Mouse (Mus musculus): ENCODE measurements around the gene Wfdc21. TPM values are rescaled to one million over a fixed set of nuclear protein-coding genes. Genes with fewer than 3 reads are reported as not detected.

Gene Wfdc21
- polyA plus RNA-seq, 1 experiment from 2014 or later: 1.7 TPM

- Histone ChIP-seq H3K4me1 (no peaks in the 10 kb centered on the region), H3K27ac (no peak overlapping the region), H3K9me3 (no peaks in the 10 kb centered on the region), H3K9ac (no peak overlapping the region), H3K36me3 (peaks cover 90% of the 10 kb centered on the region), H3K4me3 (no peak overlapping the region), H3K27me3 (no peaks in the 10 kb centered on the region), H3K4me2 (no peak overlapping the region)
- WGBS: 88% methylated on average over 9 of the region's 9 CpGs
- ATAC-seq (ENCODE audit: borderline replicate concordance, extremely low read depth, low FRiP score, low TSS enrichment): no peak
Measured at GRCm38 (mm10) chr11:83767306-83767705, 20.6 kb downstream of the Wfdc21 start.

GRCm38 (mm10) chr11:83768976-83769375 is 22.2 kb downstream of the Wfdc21 start:
- Histone ChIP-seq H3K27me3 (no peaks in the 10 kb centered on the region), H3K4me3 (no peak overlapping the region), H3K36me3 (peaks cover 86% of the 10 kb centered on the region), H3K9me3 (no peaks in the 10 kb centered on the region), H3K9ac (no peak overlapping the region), H3K4me2 (no peak overlapping the region), H3K27ac (no peak overlapping the region), H3K4me1 (no peaks in the 10 kb centered on the region)
- WGBS: 89% methylated on average over 4 of the region's 4 CpGs
- ATAC-seq (ENCODE audit: borderline replicate concordance, extremely low read depth, low FRiP score, low TSS enrichment): no peak

GRCm38 (mm10) chr11:83771014-83771413 is 24.3 kb downstream of the Wfdc21 start:
- no peak overlapping the region for H3K4me3 ChIP-seq
- H3K4me2 ChIP-seq: no peak overlapping the region
- no peak overlapping the region for H3K27ac ChIP-seq
- no peaks in the 10 kb centered on the region for H3K27me3 ChIP-seq
- H3K9ac ChIP-seq: no peak overlapping the region
- no peak for ATAC-seq (ENCODE audit: borderline replicate concordance, extremely low read depth, low FRiP score, low TSS enrichment)
- peaks cover 86% of the 10 kb centered on the region for H3K36me3 ChIP-seq
- H3K9me3 ChIP-seq: no peaks in the 10 kb centered on the region
- WGBS: 93% methylated on average over 7 of the region's 7 CpGs
- no peaks in the 10 kb centered on the region for H3K4me1 ChIP-seq

- Histone ChIP-seq H3K27ac (no peak overlapping the region), H3K36me3 (peaks cover 86% of the 10 kb centered on the region), H3K4me3 (no peak overlapping the region), H3K27me3 (no peaks in the 10 kb centered on the region), H3K9ac (no peak overlapping the region), H3K9me3 (no peaks in the 10 kb centered on the region), H3K4me1 (no peaks in the 10 kb centered on the region), H3K4me2 (no peak overlapping the region)
- no peak for ATAC-seq (ENCODE audit: borderline replicate concordance, extremely low read depth, low FRiP score, low TSS enrichment)
- 96% methylated on average over 6 of the region's 6 CpGs for WGBS
Measured at GRCm38 (mm10) chr11:83772341-83772740, 25.6 kb downstream of the Wfdc21 start.

GRCm38 (mm10) chr11:83773691-83774090 is 27.0 kb downstream of the Wfdc21 start:
- WGBS: 94% methylated on average over 16 of the region's 16 CpGs
- no peak overlapping the region for H3K4me2 ChIP-seq
- no peaks in the 10 kb centered on the region for H3K27me3 ChIP-seq
- no peak overlapping the region for H3K4me3 ChIP-seq
- no peak overlapping the region for H3K9ac ChIP-seq
- no peaks in the 10 kb centered on the region for H3K9me3 ChIP-seq
- no peak overlapping the region for H3K27ac ChIP-seq
- H3K4me1 ChIP-seq: no peaks in the 10 kb centered on the region
- peaks cover 78% of the 10 kb centered on the region for H3K36me3 ChIP-seq
- ATAC-seq (ENCODE audit: borderline replicate concordance, extremely low read depth, low FRiP score, low TSS enrichment): no peak

- no peak overlapping the region for H3K27ac ChIP-seq
- H3K9ac ChIP-seq: no peak overlapping the region
- H3K4me3 ChIP-seq: no peak overlapping the region
- H3K9me3 ChIP-seq: no peaks in the 10 kb centered on the region
- H3K27me3 ChIP-seq: no peaks in the 10 kb centered on the region
- peaks cover 78% of the 10 kb centered on the region for H3K36me3 ChIP-seq
- H3K4me1 ChIP-seq: no peaks in the 10 kb centered on the region
- ATAC-seq (ENCODE audit: borderline replicate concordance, extremely low read depth, low FRiP score, low TSS enrichment): no peak
- no peak overlapping the region for H3K4me2 ChIP-seq
- WGBS: 94% methylated on average over 11 of the region's 11 CpGs
Measured at GRCm38 (mm10) chr11:83774324-83774723, 27.6 kb downstream of the Wfdc21 start.

GRCm38 (mm10) chr11:83776798-83777197 is 30.1 kb downstream of the Wfdc21 start:
- no peaks in the 10 kb centered on the region for H3K9me3 ChIP-seq
- H3K4me2 ChIP-seq: no peak overlapping the region
- WGBS: 90% methylated on average over 8 of the region's 8 CpGs
- no peaks in the 10 kb centered on the region for H3K27me3 ChIP-seq
- no peak overlapping the region for H3K4me3 ChIP-seq
- no peaks in the 10 kb centered on the region for H3K4me1 ChIP-seq
- H3K36me3 ChIP-seq: peaks cover 86% of the 10 kb centered on the region
- no peak for ATAC-seq (ENCODE audit: borderline replicate concordance, extremely low read depth, low FRiP score, low TSS enrichment)
- H3K9ac ChIP-seq: no peak overlapping the region
- H3K27ac ChIP-seq: no peak overlapping the region

GRCm38 (mm10) chr11:83783931-83784600 is 37.3 kb downstream of the Wfdc21 start:
- WGBS: 75% methylated on average over 14 of the region's 14 CpGs
- Histone ChIP-seq H3K9me3 (no peaks in the 10 kb centered on the region), H3K4me3 (no peak overlapping the region), H3K4me1 (peaks cover 9% of the 10 kb centered on the region; the same call in 1 of the 2 replicates), H3K36me3 (peaks cover 39% of the 10 kb centered on the region), H3K4me2 (no peak overlapping the region), H3K27me3 (no peaks in the 10 kb centered on the region), H3K9ac (no peak overlapping the region), H3K27ac (no peak overlapping the region)
- no peak for ATAC-seq (ENCODE audit: borderline replicate concordance, extremely low read depth, low FRiP score, low TSS enrichment)

- Histone ChIP-seq H3K4me3 (no peak overlapping the region), H3K4me2 (no peak overlapping the region), H3K36me3 (peaks cover 33% of the 10 kb centered on the region), H3K27ac (no peak overlapping the region), H3K9ac (no peak overlapping the region), H3K27me3 (no peaks in the 10 kb centered on the region), H3K9me3 (no peaks in the 10 kb centered on the region), H3K4me1 (peaks cover 9% of the 10 kb centered on the region; the same call in 1 of the 2 replicates)
- no peak for ATAC-seq (ENCODE audit: borderline replicate concordance, extremely low read depth, low FRiP score, low TSS enrichment)
- 68% methylated on average over 2 of the region's 2 CpGs for WGBS
Measured at GRCm38 (mm10) chr11:83784661-83785060, 37.9 kb downstream of the Wfdc21 start.

- peaks cover 26% of the 10 kb centered on the region for H3K36me3 ChIP-seq
- no peak overlapping the region for H3K27ac ChIP-seq
- peaks cover 9% of the 10 kb centered on the region; the same call in 1 of the 2 replicates for H3K4me1 ChIP-seq
- ATAC-seq (ENCODE audit: borderline replicate concordance, extremely low read depth, low FRiP score, low TSS enrichment): 0 out of 2 replicates have a peak, but pooled peaks have one; percentile 13
- H3K9ac ChIP-seq: no peak overlapping the region
- no peak overlapping the region for H3K4me3 ChIP-seq
- no peaks in the 10 kb centered on the region for H3K27me3 ChIP-seq
- H3K4me2 ChIP-seq: no peak overlapping the region
- 8% methylated on average over 2 of the region's 2 CpGs for WGBS
- no peaks in the 10 kb centered on the region for H3K9me3 ChIP-seq
Measured at GRCm38 (mm10) chr11:83785366-83785765, 38.6 kb downstream of the Wfdc21 start.

- ATAC-seq (ENCODE audit: borderline replicate concordance, extremely low read depth, low FRiP score, low TSS enrichment): no peak
- Histone ChIP-seq H3K9ac (no peak overlapping the region), H3K9me3 (no peaks in the 10 kb centered on the region), H3K4me3 (no peak overlapping the region), H3K27ac (no peak overlapping the region), H3K36me3 (peaks cover 11% of the 10 kb centered on the region; the same call in 1 of the 2 replicates), H3K4me1 (peaks cover 9% of the 10 kb centered on the region; the same call in 1 of the 2 replicates), H3K27me3 (no peaks in the 10 kb centered on the region), H3K4me2 (no peak overlapping the region)
- 56% methylated on average over 4 of the region's 4 CpGs for WGBS
Measured at GRCm38 (mm10) chr11:83786835-83787234, 40.1 kb downstream of the Wfdc21 start.

- peaks cover 9% of the 10 kb centered on the region; the same call in 1 of the 2 replicates for H3K4me1 ChIP-seq
- no peak overlapping the region for H3K9ac ChIP-seq
- H3K27ac ChIP-seq: no peak overlapping the region
- no peak for ATAC-seq (ENCODE audit: borderline replicate concordance, extremely low read depth, low FRiP score, low TSS enrichment)
- no peaks in the 10 kb centered on the region for H3K9me3 ChIP-seq
- peaks cover 7% of the 10 kb centered on the region; the same call in 1 of the 2 replicates for H3K36me3 ChIP-seq
- H3K27me3 ChIP-seq: no peaks in the 10 kb centered on the region
- no peak overlapping the region for H3K4me2 ChIP-seq
- H3K4me3 ChIP-seq: no peak overlapping the region
- WGBS: 75% methylated on average over 15 of the region's 15 CpGs
Measured at GRCm38 (mm10) chr11:83787401-83788021, 40.8 kb downstream of the Wfdc21 start.

All from lung, embryonic 15.5 days (tissue).